Mouse (Mus musculus): ENCODE measurements around the gene Mok. TPM values are rescaled to one million over a fixed set of nuclear protein-coding genes. Genes with fewer than 3 reads are reported as not detected.
A peak's percentile ranks its signal among the peaks of the same experiment; 100 is the strongest.

The Mok gene
- total RNA-seq, 2 experiments from 2014 or later = 10.9 to 12.1 TPM

DNA sequence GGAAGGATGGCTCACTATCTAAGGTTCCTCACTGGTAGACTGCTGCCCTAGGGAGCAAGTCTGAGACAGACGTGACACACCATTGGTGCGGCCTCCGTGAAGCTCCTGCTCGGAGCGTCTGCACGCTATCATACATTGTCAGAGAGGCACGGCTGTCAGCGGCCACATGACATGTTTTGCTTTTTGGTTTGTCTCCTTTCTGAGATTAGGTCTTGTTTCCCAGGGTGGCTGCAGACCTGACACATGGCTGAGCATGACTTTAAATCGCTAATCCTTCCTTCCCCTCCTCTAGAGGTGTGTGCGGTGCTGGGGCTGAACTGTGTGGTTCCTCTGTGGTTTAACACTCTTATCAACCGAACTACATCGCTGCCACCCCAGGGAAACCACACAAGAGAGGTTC lies 10.7 kb upstream of the Mok start:
- intact Hi-C loops (cut with DNase I) = no loop called here
- no peak for DNase-seq (ENCODE audit: low spot score in 2 of 2)

DNA sequence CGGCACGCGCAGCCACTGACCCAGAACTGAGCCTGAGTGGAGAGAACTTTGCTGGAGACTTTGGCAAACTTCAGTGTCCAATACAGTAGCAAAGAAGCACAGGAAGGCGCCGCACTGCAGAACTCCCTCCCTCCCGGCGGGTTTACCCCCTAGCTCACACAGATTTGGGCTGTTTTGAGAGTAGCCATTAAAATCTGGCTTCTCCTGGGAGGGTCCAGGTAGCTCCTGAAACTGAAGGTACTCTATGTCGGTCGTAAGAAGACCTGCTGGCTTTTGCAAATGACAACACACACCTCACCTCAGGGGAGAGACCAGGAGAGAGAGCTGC lies 10.2 kb upstream of the Mok start:
- no peak for DNase-seq (ENCODE audit: low spot score in 2 of 2)
- intact Hi-C loops (cut with DNase I) = no loop called here

DNA sequence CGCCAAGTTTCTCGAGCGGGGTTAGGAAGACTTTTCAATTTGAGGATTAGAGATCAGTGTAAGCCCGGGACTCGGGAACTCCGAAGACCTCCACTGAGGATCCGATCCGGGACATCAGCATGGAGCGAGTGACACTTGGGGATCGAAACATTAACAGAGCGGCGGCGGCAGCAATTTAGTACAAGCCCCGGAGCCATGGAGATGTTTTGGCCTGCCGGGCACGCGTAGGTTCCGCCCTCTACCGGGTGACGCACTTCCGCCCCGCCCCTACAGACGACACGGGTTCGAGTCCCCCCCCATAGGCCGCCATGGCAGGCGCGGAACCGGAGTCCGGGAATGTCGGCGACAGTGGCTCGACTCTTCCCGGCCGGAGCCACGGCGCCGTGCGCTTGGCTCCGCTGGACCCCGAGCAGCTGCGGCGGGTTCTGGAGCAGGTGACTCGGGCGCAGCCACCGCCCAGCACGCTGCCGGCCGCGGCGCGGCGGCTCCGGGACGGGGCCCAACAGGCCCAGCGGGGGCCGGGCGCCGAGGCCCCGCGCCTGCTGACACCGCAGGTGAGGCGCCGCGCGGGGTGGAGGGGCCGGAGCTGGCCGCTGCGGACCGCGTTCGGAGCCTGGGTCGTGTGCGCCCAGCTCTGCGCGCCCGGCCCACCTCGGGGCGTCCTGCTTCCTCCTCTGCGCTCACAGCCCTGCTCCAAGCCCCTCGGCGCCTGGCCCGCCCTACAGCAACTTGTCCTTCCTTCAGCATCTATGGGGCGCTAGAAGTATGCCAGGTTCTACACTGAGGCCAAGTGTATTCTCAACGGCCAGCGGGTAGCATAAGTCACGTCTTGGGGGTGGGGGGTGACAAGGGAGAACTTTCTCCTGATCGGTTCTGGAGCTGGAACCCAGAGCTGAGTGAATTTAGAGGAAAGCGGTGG lies 9.5 kb upstream of the Mok start, which contains the start of gene Zfp839:
TSS of gene Zfp839 (plus strand) at position 244 of the 919 bp plus-strand sequence.
- peak; percentile 89 for DNase-seq (ENCODE audit: low spot score in 2 of 2)
- intact Hi-C loops (cut with DNase I) = no loop called here

DNA sequence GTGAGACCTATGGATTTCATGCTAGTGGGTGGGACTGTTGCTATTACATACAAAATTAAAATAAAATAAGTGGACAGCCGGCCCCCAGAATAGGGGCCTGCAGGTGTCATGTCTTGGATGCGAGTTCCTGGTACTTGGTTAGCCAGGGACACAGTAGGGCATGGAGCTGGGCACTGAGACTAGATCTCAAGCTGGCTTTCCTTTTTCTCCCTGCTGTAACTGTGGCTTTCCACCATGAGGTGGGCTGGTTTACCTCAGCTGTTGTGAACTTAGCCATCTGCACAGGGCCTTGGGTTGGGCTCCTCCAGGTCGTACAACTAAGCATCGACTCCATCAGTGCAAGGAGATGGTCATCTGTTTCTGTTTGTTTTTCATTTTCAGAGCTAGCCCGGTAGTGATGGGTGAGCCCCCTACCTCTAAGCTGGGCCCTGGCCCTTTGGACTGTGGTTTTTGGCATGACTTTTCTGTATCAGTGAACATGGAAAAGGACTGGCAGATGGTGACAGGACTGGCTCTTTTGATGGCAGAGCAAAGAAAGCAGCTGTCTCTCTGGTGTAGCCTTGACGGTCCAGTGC lies 5.5 kb upstream of the Mok start:
- intact Hi-C loops (cut with DNase I) = loop anchor here (10.0 kb wide), 2 partner anchors 181 to 401 kb away; partner anchors contain the start of gene Ppp2r5c
- DNase-seq (ENCODE audit: low spot score in 2 of 2) = no peak

DNA sequence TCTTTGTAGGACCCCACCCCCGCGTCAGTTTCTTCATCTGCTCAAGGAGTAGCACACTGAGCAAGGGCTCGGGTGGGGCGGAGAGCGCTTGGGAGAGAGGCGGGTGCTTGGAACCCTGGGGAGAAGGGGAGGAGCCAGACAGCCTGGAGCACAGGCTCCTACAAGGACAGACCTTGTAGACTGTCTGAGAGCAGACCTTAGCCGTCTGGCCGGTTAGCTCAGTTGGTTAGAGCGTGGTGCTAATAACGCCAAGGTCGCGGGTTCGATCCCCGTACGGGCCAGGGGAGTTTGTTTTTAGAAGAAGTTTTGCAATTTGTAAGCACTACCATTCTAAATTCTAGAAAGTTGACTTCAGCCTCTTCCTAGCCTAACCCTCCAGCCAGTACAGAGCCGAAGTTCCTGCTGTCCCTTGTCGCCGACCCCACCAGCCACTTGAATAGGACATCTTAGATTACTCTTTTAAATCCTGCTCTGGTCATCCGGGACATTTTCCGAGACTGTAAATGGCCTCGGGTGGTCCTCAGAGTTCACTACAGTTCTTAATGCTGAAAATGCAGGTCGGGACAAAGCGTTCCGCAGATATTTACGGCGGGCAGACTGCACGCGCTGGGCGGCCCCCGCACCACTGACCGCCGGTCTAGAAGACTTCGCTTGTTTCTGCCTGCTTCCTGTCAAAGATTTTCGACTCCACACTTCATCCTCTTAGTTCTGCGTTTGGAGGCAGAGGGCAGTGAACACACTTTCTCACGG lies 4.6 kb upstream of the Mok start:
- intact Hi-C loops (cut with DNase I) = loop anchor here (10.0 kb wide), 2 partner anchors 181 to 401 kb away; partner anchors contain the start of gene Ppp2r5c
- DNase-seq (ENCODE audit: low spot score in 2 of 2) = peak; percentile 77 to 82

DNA sequence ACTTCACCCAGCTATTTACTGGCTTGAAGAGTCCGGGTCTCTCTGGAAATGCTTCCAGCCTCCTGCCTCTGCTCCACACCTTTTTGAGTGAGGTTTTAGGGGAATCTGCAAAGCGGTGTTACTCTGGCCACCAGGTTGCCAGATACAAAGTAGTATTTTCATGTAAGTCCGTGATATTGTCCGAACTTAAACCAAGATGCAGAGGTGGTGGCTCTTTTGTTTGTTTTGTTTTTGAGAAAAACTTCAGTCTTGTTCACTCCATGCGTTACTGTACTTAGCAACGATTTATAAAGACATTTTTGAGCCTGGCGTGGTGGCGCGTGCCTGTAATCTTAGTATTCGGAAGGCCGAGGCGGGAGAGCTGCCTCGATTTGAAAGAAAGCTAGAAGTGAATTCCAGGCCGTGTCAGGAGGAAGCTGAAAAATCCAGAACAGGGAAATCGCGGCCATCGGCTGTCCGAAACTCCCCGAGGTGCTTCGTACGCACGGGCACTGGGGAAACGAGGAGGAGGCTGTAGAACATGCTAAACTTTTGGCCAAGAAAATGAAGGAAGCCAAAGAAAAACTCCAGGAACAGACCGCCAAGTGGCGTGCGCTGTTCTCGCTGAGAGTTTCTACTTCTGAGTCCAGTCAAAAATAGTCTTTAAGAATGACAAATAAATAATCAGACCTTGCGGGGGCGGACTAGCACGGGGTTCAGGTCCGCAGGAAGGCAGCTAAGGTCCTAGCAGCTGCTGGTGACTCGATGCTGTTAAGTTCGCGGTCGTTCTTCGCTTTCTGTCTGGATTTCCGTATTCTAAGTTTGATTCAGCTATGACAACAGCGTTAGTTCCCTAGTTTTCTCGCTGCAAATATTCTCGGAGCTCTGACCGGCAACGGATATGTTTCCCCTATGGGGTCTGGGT lies 3.7 kb upstream of the Mok start:
- peak in 1 of 2 experiments; percentile 36 for DNase-seq (ENCODE audit: low spot score in 2 of 2)

DNA sequence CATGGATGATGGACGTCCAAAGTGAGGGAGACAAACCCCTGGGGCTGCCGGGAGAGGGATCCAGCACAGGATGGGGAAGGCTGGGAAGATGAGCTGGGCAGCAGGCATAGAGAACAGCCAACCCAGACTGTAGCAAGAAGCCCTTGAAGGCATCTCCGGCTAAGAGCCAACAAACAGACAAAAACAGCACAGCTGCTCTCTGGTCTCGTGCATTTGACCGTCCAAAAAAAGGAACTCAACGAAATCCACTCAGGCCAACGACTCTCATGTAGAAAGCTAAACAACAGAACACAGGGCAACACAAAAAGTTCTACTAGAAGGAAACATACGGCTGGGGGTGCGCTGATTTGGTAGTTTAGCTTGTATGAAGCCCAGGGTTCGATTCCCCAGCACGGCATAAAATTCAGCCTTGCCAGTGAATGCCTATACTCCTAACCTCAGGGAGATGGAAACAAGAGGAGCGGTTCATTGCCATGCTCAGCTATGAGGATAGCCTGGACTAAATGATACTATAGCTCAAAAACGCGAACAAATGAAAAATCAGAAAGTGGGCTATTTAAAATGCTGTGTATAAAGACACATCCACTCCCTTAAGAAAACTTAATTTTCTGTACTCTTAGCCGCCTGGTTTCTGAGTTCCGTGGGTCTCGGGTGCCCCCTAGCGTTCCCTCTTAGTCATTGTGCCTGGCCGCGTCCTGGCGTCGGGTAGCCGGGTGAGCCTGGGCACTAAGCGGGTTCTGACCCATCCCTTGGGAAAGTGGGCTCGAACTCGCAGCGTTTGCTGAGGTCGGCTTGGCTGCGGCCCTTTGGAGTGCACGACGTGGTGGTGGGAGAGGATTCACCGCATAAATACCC lies 2.7 kb upstream of the Mok start:
- DNase-seq (ENCODE audit: low spot score in 2 of 2) = peak; percentile 77 to 83
- intact Hi-C loops (cut with DNase I) = loop anchor here (2.0 to 10.0 kb wide), 5 partner anchors 146 to 425 kb away; partner anchors contain the start of genes Dync1h1 and Ppp2r5c

More for the DNA sequence above, 3.7 kb upstream of the Mok start:
- intact Hi-C loops (cut with DNase I) = loop anchor here (5.0 to 10.0 kb wide), 3 partner anchors 147 to 400 kb away; partner anchors contain the start of gene Ppp2r5c

DNA sequence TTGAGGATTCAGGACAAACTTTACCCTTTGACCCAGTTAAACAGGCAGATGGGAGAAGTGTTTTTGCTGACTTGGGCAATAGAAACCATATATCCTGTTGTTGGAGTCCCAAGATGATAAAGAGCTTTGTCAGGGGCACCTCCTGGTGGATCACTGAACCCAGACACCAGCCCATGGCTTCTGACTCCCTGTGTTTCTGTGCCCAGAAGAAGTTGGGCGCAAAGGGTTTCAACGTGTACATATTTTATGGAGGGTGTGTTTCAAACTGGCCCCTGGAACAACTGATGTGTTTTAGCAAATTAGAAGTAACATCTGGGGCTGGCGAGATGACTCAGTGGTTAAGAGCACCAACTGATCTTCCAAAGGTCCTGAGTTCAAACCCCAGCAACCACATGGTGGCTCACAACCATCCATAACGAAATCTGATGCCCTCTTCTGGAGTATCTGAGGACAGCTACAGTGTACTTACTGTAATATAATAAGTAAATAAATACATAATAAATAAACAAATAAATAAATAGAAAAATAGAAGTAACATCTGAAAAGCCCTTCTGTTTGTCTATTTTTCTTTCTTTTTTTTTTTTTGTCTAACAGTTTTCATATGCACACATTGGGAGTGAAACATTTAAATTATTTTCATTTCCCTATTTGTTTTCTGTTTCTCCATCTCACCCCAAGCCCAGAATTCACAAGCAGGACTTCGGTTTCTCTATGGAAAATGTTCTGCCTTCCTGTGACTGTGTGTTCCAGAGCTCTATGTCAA lies 1.2 kb upstream of the Mok start:
- DNase-seq (ENCODE audit: low spot score in 2 of 2) = no peak
- intact Hi-C loops (cut with DNase I) = loop anchor here (2.0 to 10.0 kb wide), 5 partner anchors 145 to 423 kb away; partner anchors contain the start of genes Dync1h1 and Ppp2r5c

DNA sequence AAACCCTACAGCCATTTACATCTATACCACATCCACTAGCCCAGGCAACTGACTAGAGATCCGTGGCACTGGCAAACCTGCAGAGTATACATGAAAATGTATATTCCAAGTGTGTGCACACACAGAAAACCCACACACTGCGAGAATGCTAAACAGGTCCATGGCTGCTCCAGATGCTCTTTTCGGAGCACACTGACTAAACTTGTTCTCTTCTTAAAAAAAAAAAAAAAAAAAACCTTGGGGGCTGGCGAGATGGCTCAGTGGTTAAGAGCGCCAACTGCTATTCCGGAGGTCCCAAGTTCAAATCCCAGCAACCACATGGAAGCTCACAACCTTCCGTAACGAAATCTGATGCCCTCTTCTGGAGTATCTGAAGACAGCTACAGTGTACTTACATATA lies 2.9 kb downstream of the Mok start:
- intact Hi-C loops (cut with DNase I) = no loop called here
- no peak for DNase-seq (ENCODE audit: low spot score in 2 of 2)

DNA sequence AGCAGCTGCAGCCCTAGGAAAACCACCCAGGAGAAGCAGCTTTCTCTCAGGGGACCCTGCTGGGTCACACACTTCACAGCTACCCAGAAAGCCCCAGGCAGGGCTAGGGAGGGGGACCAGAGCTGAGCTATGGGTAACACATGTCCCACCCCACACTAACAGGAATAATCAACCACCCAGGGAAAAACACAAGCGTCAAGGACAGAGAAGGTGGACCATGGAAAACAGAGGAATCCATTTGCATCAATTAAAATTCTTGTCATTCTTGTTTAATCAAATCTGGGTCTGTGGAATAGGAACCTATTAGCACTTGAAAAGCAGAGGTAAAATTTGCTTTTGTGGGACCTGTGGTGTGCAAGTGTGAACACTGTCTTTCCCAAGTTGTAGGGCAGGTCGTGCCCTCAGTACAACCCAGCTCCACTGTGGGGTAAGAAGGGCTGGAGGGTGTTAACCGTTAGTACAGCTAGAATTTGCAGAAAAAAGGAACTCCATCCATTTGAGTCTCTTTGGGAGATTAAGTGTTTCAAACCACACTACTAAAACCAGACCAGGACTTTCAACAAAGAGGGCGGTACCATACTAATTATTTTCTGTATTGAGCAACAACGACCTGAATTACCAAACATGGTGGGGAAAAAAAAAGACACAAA lies 3.4 kb downstream of the Mok start:
- no peak for DNase-seq (ENCODE audit: low spot score in 2 of 2)
- intact Hi-C loops (cut with DNase I) = no loop called here

DNA sequence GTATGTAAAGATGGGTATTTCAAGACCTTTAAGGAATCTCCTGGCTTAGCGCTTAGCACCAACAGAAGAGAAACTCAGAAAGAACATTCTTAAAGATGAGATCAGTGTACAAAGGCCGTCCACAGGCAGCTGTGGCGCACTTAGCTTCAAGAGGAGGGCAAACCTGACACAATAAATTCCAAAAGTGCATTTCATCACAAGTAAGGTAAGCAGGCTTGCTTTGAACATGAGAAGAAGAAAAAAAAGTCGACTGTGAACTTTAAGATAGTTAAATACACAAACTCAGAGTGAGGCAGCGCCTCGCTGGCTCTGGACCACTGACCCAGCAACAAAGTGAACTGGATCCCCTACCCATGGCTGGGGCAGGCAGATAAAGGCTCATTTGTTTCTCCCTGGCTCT lies 4.0 kb downstream of the Mok start:
- intact Hi-C loops (cut with DNase I) = no loop called here
- DNase-seq (ENCODE audit: low spot score in 2 of 2) = no peak

DNA sequence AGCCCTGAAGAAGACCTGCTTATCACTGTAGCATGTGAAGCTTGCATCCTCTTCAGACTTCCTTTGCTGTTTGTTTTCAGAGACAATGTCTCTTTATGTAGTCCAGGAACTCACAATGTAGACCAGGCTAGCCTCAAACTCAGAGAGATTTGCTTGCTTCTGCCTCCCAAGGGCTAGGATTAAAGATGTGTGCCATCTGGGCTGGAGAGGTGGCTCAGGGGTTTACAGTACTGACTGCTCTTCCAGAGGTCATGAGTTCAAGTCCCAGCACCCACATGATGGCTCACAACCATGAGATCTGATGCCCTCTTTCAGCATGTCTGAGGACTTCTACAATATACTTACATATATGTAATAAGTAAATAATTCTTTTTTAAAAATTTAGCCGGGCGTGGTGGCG lies 5.6 kb downstream of the Mok start:
- intact Hi-C loops (cut with DNase I) = loop anchor here (2.0 kb wide), 1 partner anchor 96 kb away; no protein-coding TSS in a partner anchor
- DNase-seq (ENCODE audit: low spot score in 2 of 2) = no peak

DNA sequence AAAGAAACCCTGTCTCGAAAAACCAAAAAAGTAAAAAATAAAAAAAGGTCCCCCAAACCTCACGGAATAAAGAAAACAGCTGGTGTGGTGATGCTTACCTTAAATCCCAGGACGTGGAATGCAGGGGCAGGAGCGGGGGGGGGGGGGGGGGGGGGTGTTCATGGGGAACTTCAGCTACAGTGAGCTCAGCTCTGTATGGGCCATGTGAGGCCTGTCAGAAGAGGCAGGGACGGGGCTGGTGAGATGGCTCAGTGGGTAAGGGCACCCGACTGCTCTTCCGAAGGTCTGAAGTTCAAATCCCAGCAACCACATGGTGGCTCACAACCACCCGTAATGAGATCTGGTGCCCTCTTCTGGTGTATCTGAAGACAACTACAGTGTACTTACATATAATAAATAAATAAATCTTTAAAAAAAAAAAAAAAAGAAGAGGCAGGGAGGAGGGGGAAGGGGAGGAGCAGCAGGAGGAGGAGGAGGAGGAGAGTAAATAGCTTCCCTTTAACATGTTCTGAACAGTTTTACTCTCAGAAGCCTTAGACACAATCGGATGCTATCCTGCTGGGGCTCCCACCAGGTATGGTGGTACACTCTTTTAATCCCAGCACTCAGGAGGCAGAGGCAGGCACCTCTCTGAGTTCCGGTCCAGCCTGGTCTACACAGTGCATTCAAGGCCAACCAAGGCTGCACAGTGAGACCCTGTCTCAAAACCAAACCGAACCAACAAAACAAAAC lies 10.3 kb downstream of the Mok start:
- DNase-seq (ENCODE audit: low spot score in 2 of 2) = no peak
- intact Hi-C loops (cut with DNase I) = no loop called here

DNA sequence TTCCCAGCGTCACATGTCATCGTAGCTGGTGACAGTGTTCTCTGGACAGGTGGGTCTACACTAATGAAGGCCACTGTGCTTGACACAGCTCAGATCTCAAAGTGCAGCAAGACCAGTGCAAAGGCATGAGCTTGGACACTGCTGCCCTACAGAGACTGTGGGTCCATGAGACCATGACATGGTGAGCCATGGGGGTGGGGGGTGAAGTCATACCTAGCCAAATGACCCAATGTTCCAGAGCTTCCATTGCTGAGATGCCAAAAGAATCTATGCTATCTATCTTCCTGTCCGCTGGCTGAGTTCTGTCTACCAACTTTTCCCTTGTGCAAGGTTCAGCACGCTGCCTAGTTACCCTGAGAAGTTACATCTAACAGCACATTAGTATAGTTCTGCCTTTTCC lies 11.8 kb downstream of the Mok start:
- intact Hi-C loops (cut with DNase I) = no loop called here
- no peak for DNase-seq (ENCODE audit: low spot score in 2 of 2)

DNA sequence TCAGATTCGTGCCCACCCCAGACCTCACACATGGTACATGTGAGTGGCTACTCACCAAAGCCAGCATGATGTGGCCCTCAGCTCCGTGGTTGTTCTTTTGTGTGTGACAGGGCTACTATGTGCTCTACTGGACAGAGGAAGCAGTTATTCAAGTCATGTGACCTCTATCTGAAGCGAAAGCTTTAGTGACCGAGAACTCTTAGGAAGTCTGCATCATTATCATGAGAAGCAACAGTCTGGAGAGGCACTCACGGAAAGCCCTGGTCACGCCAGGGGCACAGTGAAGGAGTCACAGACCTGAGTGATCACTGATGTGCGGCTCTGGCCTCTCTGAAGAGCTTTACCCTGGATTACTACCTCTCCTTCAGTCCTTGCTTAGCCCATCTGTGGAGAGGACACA lies 18.4 kb downstream of the Mok start:
- intact Hi-C loops (cut with DNase I) = no loop called here
- no peak for DNase-seq (ENCODE audit: low spot score in 2 of 2)

DNA sequence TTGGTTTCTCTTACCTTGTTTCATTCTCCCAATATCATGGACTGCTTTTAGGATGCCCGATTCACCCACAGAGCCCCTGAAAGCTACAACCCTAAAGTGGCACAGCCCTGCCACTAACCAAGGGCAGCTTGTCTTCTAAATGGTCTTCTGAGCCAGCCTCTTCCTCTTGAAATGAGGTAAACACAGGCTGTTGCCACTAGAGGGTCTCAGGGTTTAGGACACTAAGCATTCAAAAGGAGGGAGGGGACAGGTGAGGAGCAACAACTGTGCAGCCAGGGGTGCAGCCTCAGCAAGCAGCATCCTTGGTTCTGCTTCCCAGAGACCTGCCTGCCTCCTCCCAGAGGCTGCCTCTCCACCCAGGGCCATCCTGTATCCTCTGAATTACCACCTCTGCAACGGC lies 19.0 kb downstream of the Mok start:
- DNase-seq (ENCODE audit: low spot score in 2 of 2) = no peak
- intact Hi-C loops (cut with DNase I) = no loop called here

Data from left cerebral cortex, postnatal 36 days (tissue).